Mouse (Mus musculus): Measurements from ENCODE around the gene Nfil3.
A peak's percentile ranks its signal among the peaks of the same experiment; 100 is the strongest.

Gene Nfil3

GRCm38 (mm10) chr13:52981441-52982281, 788 bp upstream of the Nfil3 start:
- no peak for DNase-seq (ENCODE audit: low spot score)

DNA sequence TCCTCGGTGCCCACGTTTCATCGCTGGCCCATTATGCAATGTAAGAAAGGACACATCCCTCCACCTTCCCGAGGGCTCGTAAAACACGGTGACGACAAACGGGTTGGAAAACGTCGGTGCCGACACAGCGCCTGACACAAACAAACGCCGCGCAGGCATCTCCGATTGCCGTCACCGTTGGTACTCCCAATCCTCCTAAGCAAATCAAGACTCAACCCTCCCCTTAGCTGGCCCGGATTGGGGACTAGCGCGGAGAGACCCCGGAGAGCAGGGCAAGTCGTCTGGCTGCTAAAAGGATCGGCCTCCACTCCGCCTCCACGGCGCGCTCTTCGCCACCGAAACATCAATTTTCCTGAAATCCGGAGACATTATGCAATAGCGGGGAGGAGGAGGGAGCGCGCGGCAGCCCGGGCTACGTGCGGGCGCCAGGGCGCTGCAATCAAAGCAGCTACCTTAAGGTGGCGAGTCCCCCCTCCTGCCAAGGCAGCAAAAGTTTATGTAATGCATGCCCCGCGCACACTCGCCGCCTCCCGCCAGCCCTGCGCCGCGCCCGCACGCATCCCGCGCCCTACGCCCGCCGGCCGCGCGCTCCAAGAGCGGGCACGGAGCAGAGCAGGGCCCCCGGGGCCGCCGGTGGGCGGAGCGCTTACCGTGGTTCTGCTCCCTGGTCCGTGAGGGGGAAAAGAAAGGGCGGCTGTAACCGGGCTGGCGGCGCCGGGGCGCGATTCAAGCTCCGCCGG, 492 bp downstream of the Nfil3 start:
- peak; percentile 78 for DNase-seq (ENCODE audit: low spot score)

DNA sequence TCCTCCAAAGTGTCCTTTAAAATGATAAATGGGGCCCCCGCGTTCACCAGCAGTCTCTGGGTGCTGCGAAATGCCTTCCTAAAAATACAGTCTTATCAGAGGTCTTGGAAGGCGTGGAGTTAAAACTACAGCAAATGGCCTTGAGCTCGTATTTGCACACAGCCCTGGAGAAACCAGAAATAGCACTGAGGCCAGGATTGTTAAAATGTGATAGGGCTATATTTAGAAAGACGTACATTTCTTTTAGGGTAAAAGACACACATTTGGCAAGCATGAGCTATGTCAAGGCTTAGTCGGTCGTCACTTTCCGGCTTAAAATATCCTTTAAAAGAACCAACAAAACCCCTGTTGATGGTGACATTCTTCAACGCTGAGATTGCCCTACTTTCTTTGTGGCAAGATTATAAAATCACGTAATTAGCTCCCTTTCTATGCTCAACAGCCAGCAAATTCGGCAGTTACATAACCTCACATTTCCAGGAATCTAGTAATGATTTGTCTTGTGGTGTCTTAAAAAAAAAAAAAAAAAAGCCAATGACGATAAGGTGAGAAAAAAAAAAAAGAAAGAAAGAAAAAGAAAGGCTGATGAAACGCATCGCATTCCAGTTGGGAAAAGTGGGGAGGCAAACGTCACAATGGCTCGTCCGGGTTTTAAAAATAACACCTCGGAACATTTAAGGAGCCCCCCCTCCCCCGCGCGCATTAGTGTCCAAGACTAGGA, 1.4 kb downstream of the Nfil3 start:
- DNase-seq (ENCODE audit: low spot score) = no peak

GRCm38 (mm10) chr13:52978321-52978981, 2.4 kb downstream of the Nfil3 start:
- no peak for DNase-seq (ENCODE audit: low spot score)

DNA sequence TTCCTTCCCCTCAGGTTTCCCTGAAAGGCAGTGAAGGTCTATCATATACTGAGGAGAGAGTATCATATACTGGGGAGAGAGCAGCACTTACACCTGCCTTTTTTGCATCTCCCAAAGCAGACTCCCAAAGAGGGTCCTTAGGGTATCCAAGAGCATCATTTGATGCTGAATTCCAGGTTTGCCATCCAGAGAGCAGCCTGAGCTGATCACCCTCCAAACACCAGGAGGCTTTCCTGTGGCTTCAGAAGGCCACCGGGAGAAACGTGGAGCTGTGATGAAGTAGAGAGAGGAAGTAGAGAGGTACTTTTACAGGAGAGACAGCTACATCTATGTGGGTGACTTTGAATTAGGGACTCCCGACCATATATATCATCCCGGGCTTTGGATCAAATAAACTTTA, 3.1 kb downstream of the Nfil3 start:
- no peak for DNase-seq (ENCODE audit: low spot score)

DNA sequence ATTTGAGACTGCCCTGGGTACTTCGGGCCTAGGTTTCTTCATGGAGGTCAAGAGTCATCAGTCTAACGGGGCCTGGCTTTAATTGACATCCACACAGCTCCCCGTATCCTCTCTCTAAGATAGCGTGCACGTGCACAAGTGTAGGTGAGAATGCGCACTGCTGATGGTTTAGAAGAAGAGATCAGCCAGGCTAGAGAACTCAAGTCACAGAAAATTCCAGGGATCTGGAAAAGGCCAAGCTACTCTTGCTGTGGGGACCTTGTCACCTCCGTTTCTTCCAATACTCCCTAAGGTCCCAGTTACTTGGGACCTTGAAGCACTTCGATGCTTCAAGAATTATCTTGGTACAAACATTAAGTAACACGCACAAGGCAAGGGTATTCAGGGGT, 3.7 kb downstream of the Nfil3 start:
- DNase-seq (ENCODE audit: low spot score) = no peak

GRCm38 (mm10) chr13:52976510-52977220, 4.2 kb downstream of the Nfil3 start:
- no peak for DNase-seq (ENCODE audit: low spot score)

GRCm38 (mm10) chr13:52976130-52976509, 4.8 kb downstream of the Nfil3 start:
- no peak for DNase-seq (ENCODE audit: low spot score)

GRCm38 (mm10) chr13:52974676-52975075, 6.2 kb downstream of the Nfil3 start:
- DNase-seq (ENCODE audit: low spot score) = no peak

GRCm38 (mm10) chr13:52973427-52973826, 7.4 kb downstream of the Nfil3 start:
- DNase-seq (ENCODE audit: low spot score) = no peak

- no peak for DNase-seq (ENCODE audit: low spot score)
These were observed 8.2 kb downstream of the Nfil3 start for GRCm38 (mm10) chr13:52972626-52973025.

- DNase-seq (ENCODE audit: low spot score) = no peak
These were observed 10.0 kb downstream of the Nfil3 start for GRCm38 (mm10) chr13:52970876-52971275.

DNA sequence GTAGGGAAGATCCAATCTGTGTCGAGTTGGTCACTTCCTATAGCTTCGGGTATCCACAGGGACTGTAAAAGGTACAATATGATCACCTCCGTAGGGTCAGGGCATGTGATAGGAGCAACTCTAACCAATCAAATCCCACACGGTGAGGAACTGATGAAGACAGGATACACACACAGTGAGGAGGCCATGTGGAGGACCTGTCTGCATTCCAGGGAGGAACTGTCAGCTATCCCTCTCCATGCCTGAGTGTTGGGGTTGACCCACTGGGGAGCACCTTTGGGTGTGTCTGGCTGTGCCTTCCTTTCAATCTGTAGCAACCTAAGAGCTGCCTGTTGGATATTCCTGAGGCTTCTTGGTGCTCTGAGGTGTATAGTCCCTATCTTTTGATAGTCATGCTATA, 18.0 kb downstream of the Nfil3 start:
- DNase-seq (ENCODE audit: low spot score) = no peak

- DNase-seq (ENCODE audit: low spot score) = no peak
These were observed 18.5 kb downstream of the Nfil3 start for GRCm38 (mm10) chr13:52962361-52962760.

DNA sequence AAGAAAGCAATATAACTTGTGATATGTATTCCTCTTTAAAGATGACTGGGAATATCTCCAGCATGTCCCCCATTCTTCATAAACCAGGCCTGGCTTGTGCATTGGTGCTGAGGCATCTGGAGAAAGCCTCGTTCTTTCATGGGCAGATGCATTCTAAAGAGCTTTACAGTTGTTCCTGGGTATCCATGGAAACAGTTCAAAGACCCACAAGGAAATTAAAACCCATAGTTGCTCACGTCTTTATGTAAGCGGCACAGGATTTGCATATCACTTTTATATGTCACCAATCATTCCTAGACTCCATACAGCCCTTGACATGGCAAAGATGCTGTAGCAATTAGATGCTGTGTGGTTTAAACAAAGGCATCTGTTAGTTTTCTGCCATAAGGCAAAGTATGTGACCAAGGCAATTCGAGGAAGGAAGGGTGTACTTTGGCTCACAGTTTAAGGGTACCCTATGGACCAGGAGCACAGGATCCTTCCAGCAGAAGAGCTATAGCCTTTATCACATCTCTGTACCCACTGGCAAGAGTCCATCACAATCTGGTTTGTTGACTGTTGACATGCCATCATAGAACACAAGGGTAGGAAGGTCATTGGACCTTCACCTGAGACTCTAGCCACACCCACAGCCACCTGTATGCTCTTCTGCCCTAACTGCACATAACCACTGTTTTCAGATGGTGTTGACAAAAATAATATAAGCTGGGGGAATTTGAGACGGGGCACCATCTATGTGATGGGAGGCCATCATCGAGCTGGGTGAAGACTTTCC, 26.9 kb downstream of the Nfil3 start:
- DNase-seq (ENCODE audit: low spot score) = no peak

GRCm38 (mm10) chr13:52949211-52949610, 31.7 kb downstream of the Nfil3 start:
- DNase-seq (ENCODE audit: low spot score) = no peak

- no peak for DNase-seq (ENCODE audit: low spot score)
These were observed 33.3 kb downstream of the Nfil3 start for GRCm38 (mm10) chr13:52947545-52947944.

DNA sequence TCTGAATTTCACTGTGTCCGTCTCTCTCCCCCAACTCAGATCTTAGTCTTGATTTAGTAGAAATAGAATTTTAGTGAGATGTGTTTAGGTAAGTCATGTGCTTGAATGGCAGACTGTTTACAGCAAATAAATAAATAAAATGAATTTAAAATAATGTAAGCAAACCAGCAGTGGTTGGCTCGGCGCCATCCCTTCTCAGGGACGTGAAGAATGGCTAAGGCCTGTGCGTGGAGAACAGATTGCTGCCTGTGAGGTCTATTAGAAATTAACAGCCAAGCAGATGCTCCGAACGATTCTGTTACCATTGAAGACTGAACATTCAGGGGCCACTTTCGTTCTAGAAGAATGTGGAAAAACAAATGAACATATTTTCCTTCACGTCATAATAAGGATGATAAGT, 35.1 kb downstream of the Nfil3 start:
- no peak for DNase-seq (ENCODE audit: low spot score)

DNA sequence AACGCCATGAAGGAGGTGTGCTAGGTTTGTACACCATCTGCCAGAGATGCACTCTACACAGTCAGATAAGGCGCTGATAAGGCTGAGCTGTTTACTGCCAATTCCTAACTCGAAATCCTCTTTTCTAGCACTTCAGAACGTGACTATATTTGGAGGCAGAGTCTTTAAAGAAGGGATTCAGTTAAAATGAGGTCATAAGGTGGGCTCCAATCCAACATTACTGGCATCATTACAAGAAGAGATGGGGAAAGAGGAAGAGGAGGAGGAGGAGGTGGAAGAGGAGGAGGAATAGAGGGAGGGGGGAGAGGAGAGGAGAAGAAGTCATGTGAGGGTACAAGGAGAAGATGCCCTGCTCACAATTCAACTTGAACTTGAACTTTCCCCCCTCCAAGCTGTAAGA, 36.8 kb downstream of the Nfil3 start:
- DNase-seq (ENCODE audit: low spot score) = no peak

GRCm38 (mm10) chr13:52942876-52943388, 37.9 kb downstream of the Nfil3 start:
- no peak for DNase-seq (ENCODE audit: low spot score)

DNA sequence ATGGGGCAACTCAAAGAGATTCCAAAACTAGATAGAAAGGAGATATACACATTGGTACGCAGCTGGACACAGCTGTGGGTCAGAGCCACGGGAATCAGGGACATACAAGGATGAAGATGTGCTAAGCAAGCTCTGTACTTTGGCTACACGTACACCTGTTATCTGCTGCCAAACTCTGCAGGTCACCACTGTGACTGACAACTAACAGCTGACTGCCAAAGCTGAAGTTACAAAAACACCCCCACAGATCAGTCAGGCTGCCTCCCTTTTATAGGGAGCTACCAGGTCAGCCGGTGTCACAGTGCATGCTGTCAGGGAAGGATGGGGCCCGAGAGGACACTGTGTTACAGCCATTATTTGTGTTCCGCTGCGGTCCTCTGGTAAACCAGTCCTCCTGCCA, 39.9 kb downstream of the Nfil3 start:
- no peak for DNase-seq (ENCODE audit: low spot score)
